Mouse (Mus musculus) embryonic stem cell, embryonic (primary cell): ENCODE measurements around the gene Tet3.

Experiments
- CTCF ChIA-PET, 4 experiments: fragments of 300-600 bp in 2 of 4; fragments of 350-600 bp in 2 of 4; sonication (Branson Sonifier 250); formaldehyde crosslinking; loops; one replicate each; lab custom pipeline; 2022; ENCODE audit warnings: inconsistent platforms in 2 of 4; lab: Charles Lee
- POLR2A ChIA-PET, 4 experiments: fragments of 300-600 bp in 2 of 4; fragments of 350-600 bp in 2 of 4; sonication (Branson Sonifier 250); formaldehyde crosslinking; loops; one replicate each; lab custom pipeline; 2022; ENCODE audit warnings: antibody characterized with exemption in 4 of 4, inconsistent platforms in 1 of 4; lab: Charles Lee

Gene Tet3

DNA sequence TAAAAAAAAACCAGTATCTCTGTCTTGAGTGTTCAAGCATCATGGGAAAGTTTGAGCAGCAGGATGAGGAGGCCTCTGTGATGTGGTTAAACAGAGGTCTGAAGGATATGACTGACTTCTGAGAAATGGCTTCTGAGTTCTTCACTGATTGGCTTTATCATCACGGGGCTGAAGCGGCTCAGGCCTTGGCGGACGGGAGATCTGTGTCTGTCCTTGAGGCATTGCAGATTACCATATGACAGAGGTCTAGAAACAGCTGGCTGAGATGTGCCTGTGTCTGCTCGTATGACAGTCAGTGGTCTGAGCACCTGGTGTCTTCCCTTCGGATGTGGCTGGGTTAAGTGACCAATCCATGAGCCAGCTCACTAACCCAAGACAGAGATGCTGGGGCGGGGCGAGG, 146.4 kb downstream of the Tet3 start:
- ChIA-PET CTCF (interaction anchor here in 1 of 4 experiments (1.1 kb wide), 1 partner anchor 9 kb away, joined by 3 read pairs; no protein-coding TSS in a partner anchor), POLR2A (interaction anchor here in 3 of 4 experiments (0.5 to 10.4 kb wide), 12 partner anchors 8 to 198 kb away, joined by 3 to 155 read pairs (median 4); partner anchors contain the start of genes Mob1a (in 3 of the 3) and Mthfd2 (in 3 of the 3))
